Mouse (Mus musculus) MEL (cell line): ENCODE measurements around the gene Lrrc23. TPM values are rescaled to one million over a fixed set of nuclear protein-coding genes. Genes with fewer than 3 reads are reported as not detected.
A peak's percentile ranks its signal among the peaks of the same experiment; 100 is the strongest.
"Not testable (repeated sequence)": the region's sequence is repeated elsewhere in the genome, so short reads cannot be mapped to it uniquely, and the experiment has no call there.

Source experiments
- DNase-seq: peaks from one replicate; pipeline ENCODE4 v3.0.0; 2011; ENCODE audit warnings: low read depth, low spot score
- H3K27ac ChIP-seq: 2 replicates; pipeline ENCODE4 v1.5.1; 2012; ENCODE audit warnings: low read depth, mild to moderate bottlenecking, control low read depth, low read length, moderate library complexity; ENCODE audit not compliant: control insufficient read depth
- H3K27me3 ChIP-seq, 2 experiments: fragments of 150-350 bp in 1 of 2; sonication (generic) in 1 of 2; 2 replicates each; pipeline ENCODE4 v1.6.1; 2012; ENCODE audit warnings: low read length in 2 of 2, mild to moderate bottlenecking in 2 of 2, improper control_type of control experiment in 1 of 2, moderate library complexity in 1 of 2; ENCODE audit not compliant: insufficient read depth in 2 of 2, control insufficient read depth in 1 of 2
- H3K36me3 ChIP-seq, 2 experiments: 2 replicates each; pipeline ENCODE4 v1.6.1; 2012 to 2014; ENCODE audit warnings: low read length in 2 of 2, improper control_type of control experiment in 1 of 2, inconsistent platforms in 1 of 2, mild to moderate bottlenecking in 1 of 2; ENCODE audit not compliant: insufficient read depth in 2 of 2, control insufficient read depth in 1 of 2
- H3K4me1 ChIP-seq, 2 experiments: fragments of 150-350 bp in 1 of 2; sonication (generic) in 1 of 2; 2 replicates each; pipeline ENCODE4 v1.6.1; 2012; ENCODE audit warnings: low read length in 2 of 2, improper control_type of control experiment in 1 of 2, mild to moderate bottlenecking in 1 of 2; ENCODE audit not compliant: insufficient read depth in 2 of 2, control insufficient read depth in 1 of 2
- H3K4me3 ChIP-seq, 2 experiments: fragments of 150-350 bp in 1 of 2; sonication (generic) in 1 of 2; 2 replicates each; pipeline ENCODE4 v1.5.1; 2012; ENCODE audit warnings: low read depth in 2 of 2, low read length in 2 of 2, mild to moderate bottlenecking in 2 of 2, moderate library complexity in 2 of 2, control low read depth in 1 of 2, improper control_type of control experiment in 1 of 2; ENCODE audit not compliant: control insufficient read depth in 1 of 2, insufficient read depth in 1 of 2
- H3K79me2 ChIP-seq: 2 replicates; pipeline ENCODE4 v1.6.1; 2012; ENCODE audit warnings: mild to moderate bottlenecking, low read length, moderate library complexity; ENCODE audit not compliant: control insufficient read depth, poor library complexity, insufficient read depth
- H3K9ac ChIP-seq: 2 replicates; pipeline ENCODE4 v1.6.1; 2012; ENCODE audit warnings: low read depth, mild to moderate bottlenecking, control low read depth, low read length, moderate library complexity; ENCODE audit not compliant: control insufficient read depth, poor library complexity, severe bottlenecking
- H3K9me3 ChIP-seq: fragments of 150-350 bp; sonication (generic); replicated peaks from 2 replicates; pipeline ENCODE4 v1.6.1; 2012; ENCODE audit warnings: mild to moderate bottlenecking, low read length, improper control_type of control experiment, moderate library complexity; ENCODE audit not compliant: insufficient read depth
- CHD1 ChIP-seq: IDR thresholded peaks from 2 replicates; pipeline ENCODE4 v1.6.1; 2012; ENCODE audit warnings: low read depth, mild to moderate bottlenecking, inconsistent platforms, low read length, improper control_type of control experiment
- CHD2 ChIP-seq: IDR thresholded peaks from 2 replicates; pipeline ENCODE4 v1.6.1; 2011; ENCODE audit warnings: low read length, improper control_type of control experiment
- E2F4 ChIP-seq: IDR thresholded peaks from 2 replicates; pipeline ENCODE4 v1.6.1; 2011; ENCODE audit warnings: low read depth, low read length, improper control_type of control experiment, borderline replicate concordance
- EP300 ChIP-seq, 2 experiments: IDR thresholded peaks; 2 replicates each; pipeline ENCODE4 v1.6.1; 2011; ENCODE audit warnings: improper control_type of control experiment in 2 of 2, low read length in 2 of 2, low read depth in 1 of 2, mild to moderate bottlenecking in 1 of 2
- ETS1 ChIP-seq: IDR thresholded peaks from 2 replicates; pipeline ENCODE4 v1.6.1; 2012; ENCODE audit warnings: low read depth, mild to moderate bottlenecking, inconsistent platforms, low read length, improper control_type of control experiment, moderate library complexity
- GABPA ChIP-seq: IDR thresholded peaks from 2 replicates; pipeline ENCODE4 v1.6.1; 2012; ENCODE audit warnings: low read depth, mild to moderate bottlenecking, inconsistent platforms, low read length, improper control_type of control experiment, moderate library complexity
- GATA1 ChIP-seq: IDR thresholded peaks from 2 replicates; pipeline ENCODE4 v1.6.1; 2011; ENCODE audit warnings: low read depth, low read length, improper control_type of control experiment
- JUND ChIP-seq: IDR thresholded peaks from 2 replicates; pipeline ENCODE4 v1.6.1; 2011; ENCODE audit warnings: low read depth, mild to moderate bottlenecking, improper control_type of control experiment, low read length
- MAFK ChIP-seq: IDR thresholded peaks from 2 replicates; pipeline ENCODE4 v1.6.1; 2011; ENCODE audit warnings: low read depth, mild to moderate bottlenecking, low read length, improper control_type of control experiment, borderline replicate concordance
- MAZ ChIP-seq: IDR thresholded peaks from 2 replicates; pipeline ENCODE4 v1.6.1; 2012; ENCODE audit warnings: low read depth, mild to moderate bottlenecking, inconsistent platforms, low read length, improper control_type of control experiment
- MEF2A ChIP-seq: IDR thresholded peaks from 2 replicates; pipeline ENCODE4 v1.6.1; 2014; ENCODE audit warnings: low read depth, mild to moderate bottlenecking, inconsistent platforms, low read length, improper control_type of control experiment; ENCODE audit not compliant: poor library complexity, insufficient replicate concordance, severe bottlenecking; ENCODE audit errors: extremely low read depth
- MXI1 ChIP-seq: IDR thresholded peaks from 2 replicates; pipeline ENCODE4 v1.6.1; 2011; ENCODE audit warnings: mild to moderate bottlenecking, low read depth, low read length, improper control_type of control experiment
- MYC ChIP-seq: IDR thresholded peaks from 2 replicates; pipeline ENCODE4 v1.6.1; 2011; ENCODE audit warnings: low read depth, mild to moderate bottlenecking, low read length, improper control_type of control experiment, moderate library complexity
- NELFE ChIP-seq: IDR thresholded peaks from 2 replicates; pipeline ENCODE4 v1.6.1; 2011; ENCODE audit warnings: low read depth, low read length, improper control_type of control experiment
- POLR2A ChIP-seq, 2 experiments: IDR thresholded peaks; 2 replicates each; pipeline ENCODE4 v1.6.1; 2011 to 2012; ENCODE audit warnings: low read length in 2 of 2, mild to moderate bottlenecking in 2 of 2, control low read depth in 1 of 2, improper control_type of control experiment in 1 of 2, low read depth in 1 of 2, moderate library complexity in 1 of 2; ENCODE audit not compliant: control insufficient read depth in 1 of 2, insufficient read depth in 1 of 2, poor library complexity in 1 of 2
- POLR2AphosphoS2 ChIP-seq: IDR thresholded peaks from 2 replicates; pipeline ENCODE4 v1.6.1; 2011; ENCODE audit warnings: low read length, improper control_type of control experiment
- POLR2AphosphoS5 ChIP-seq: IDR thresholded peaks from 2 replicates; pipeline ENCODE4 v1.6.1; 2012; ENCODE audit warnings: low read depth, borderline replicate concordance, mild to moderate bottlenecking, inconsistent platforms, low read length, moderate library complexity, mixed read lengths
- RAD21 ChIP-seq: IDR thresholded peaks from 2 replicates; pipeline ENCODE4 v1.6.1; 2011; ENCODE audit warnings: mild to moderate bottlenecking, low read depth, low read length, improper control_type of control experiment
- RCOR1 ChIP-seq: IDR thresholded peaks from 2 replicates; pipeline ENCODE4 v1.6.1; 2012; ENCODE audit warnings: low read depth, mild to moderate bottlenecking, inconsistent platforms, low read length, improper control_type of control experiment
- SIN3A ChIP-seq: IDR thresholded peaks from 2 replicates; pipeline ENCODE4 v1.6.1; 2012; ENCODE audit warnings: low read length, improper control_type of control experiment, inconsistent platforms
- TBP ChIP-seq: IDR thresholded peaks from 2 replicates; pipeline ENCODE4 v1.8.0; 2011; ENCODE audit warnings: low read depth, low read length, improper control_type of control experiment
- TCF12 ChIP-seq: IDR thresholded peaks from 2 replicates; pipeline ENCODE4 v1.6.1; 2014; ENCODE audit warnings: low read depth, mild to moderate bottlenecking, inconsistent platforms, low read length, improper control_type of control experiment, moderate library complexity
- USF1 ChIP-seq: IDR thresholded peaks from 2 replicates; pipeline ENCODE4 v1.6.1; 2014; ENCODE audit warnings: low read depth, mild to moderate bottlenecking, inconsistent platforms, low read length, improper control_type of control experiment, moderate library complexity
- USF2 ChIP-seq, 2 experiments: IDR thresholded peaks; 2 replicates each; pipeline ENCODE4 v1.6.1; 2011 to 2012; ENCODE audit warnings: improper control_type of control experiment in 2 of 2, low read length in 2 of 2, borderline replicate concordance in 1 of 2, inconsistent platforms in 1 of 2, low read depth in 1 of 2, mild to moderate bottlenecking in 1 of 2; ENCODE audit not compliant: insufficient read depth in 1 of 2
- ZC3H11A ChIP-seq: IDR thresholded peaks from 2 replicates; pipeline ENCODE4 v1.6.1; 2012; ENCODE audit warnings: low read depth, mild to moderate bottlenecking, inconsistent platforms, low read length, improper control_type of control experiment
- ZMIZ1 ChIP-seq: IDR thresholded peaks from 2 replicates; pipeline ENCODE4 v1.6.1; 2012; ENCODE audit warnings: low read depth, mild to moderate bottlenecking, inconsistent platforms, low read length, improper control_type of control experiment, moderate library complexity
- polyA plus RNA-seq, 2 experiments: library from polyadenylated mRNA; stranded (reverse) in 1 of 2; unstranded in 1 of 2; fragments of >175 nt in 1 of 2; fragments of >200 nt in 1 of 2; gene quantifications; 2 replicates each; pipeline versions ENCODE4 v1.2.1 to v1.2.4; 2012; ENCODE audit warnings: low replicate concordance in 2 of 2, low read depth in 1 of 2; ENCODE audit not compliant: insufficient read length in 2 of 2, insufficient read depth in 1 of 2, missing spikeins in 1 of 2
- total RNA-seq: library from RNA; depleted of rRNA; stranded (reverse); fragments of 300-350 nt; gene quantifications from 2 replicates; pipeline ENCODE4 v1.2.3, GENCODE M21; 2012

The Lrrc23 gene
- total and polyA plus RNA-seq, 3 experiments = 0.11 TPM; not detected in 2

DNA sequence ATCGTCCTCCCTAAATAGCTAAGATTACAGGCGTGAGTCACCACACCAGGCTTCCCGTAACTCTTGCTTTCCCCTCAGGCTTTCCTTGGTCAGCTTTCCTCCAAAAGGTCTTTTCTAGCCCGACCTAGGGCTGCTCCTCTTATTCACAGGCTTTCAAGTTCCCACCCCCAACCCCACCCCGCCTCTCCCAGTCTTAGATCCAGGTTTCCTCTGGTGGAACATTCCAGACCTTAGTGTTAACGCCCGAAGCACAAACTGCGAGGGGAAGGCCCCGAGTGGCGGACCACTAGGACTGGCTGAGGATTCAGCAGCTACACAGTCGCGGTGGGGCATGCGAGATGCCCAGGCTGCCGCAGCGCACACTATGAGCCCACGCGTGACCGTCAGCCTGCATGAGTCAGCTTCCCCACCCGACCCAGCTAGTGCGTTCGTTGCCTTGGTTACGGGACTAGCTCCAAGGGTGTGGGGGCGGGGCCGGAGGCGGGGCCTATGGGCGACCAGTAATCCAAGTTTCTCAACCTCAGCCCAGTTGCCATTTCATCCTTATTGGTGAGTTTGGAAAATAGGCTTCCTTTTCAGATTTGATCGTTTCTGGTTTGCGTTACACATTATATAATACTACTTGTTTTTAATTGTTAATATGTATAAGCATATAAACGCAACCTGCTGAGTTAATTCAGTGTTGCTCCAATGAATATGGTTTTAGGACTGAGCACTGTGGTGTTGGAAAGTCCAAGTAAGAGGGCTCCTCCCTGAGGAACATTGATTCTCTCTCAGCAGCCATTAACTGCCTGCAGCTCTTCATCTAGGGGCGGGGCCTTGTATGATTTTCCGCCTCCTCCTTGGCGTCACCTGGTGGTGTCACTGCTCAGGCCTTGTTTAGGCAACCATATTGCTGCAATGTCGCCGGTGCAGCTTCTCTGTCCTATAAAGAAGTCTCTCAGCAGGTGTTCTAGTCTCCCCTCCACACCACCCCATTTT, 26.1 kb upstream of the Lrrc23 start (continued):
- TF ChIP-seq POLR2A (IDR thresholded peaks at IDR 0.05; ENCODE audit: control insufficient read depth in 1 of 2, insufficient read depth in 1 of 2, low read depth in 1 of 2, low read length in 2 of 2, poor library complexity in 1 of 2) (peak in 1 of 2 experiments; percentile 57; a peak in 2 of 4 replicates), NELFE (peak; percentile 45), RCOR1 (0 out of 2 replicates have a peak, but pooled peaks have one; percentile 5), ETS1 (peak; percentile 49), MAFK (no peak), JUND (no peak), MAZ (no peak; the same call in 1 of the 2 replicates), GATA1 (no peak), TCF12 (no peak), EP300 (IDR thresholded peaks at IDR 0.05; ENCODE audit: low read depth in 1 of 2, low read length in 2 of 2) (no peak), POLR2AphosphoS5 (no peak), CHD1 (no peak), GABPA (no peak), USF2 (IDR thresholded peaks at IDR 0.05; ENCODE audit: borderline replicate concordance in 1 of 2, insufficient read depth in 1 of 2, low read depth in 1 of 2, low read length in 2 of 2) (no peak), RAD21 (no peak), SIN3A (peak; percentile 67), MYC (0 out of 2 replicates have a peak, but pooled peaks have one; percentile 31), ZC3H11A (no peak), POLR2AphosphoS2 (peak; percentile 74; the same call in 1 of the 2 replicates)

DNA sequence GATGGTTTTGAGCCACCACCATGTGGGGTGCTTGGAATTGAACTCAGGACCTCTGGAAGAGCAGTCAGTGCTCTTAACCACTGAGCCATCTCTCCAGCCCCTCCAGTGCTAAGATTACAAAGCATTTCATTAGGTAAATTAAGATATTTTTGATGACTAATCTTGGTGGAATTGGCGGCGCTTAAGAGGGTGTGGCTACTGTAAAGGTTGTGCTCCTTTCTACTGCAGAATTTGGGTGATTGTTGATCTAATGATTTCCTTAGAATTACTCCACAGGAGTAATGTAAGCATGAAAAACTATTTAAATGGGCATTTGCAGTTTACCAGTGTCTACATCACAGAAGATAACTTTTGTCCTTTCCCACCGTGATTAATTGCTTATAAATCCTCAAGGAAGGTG, 24.8 kb upstream of the Lrrc23 start:
- peaks cover 0 to 22% of the 10 kb centered on the region in 2 experiments; a peak in 2 of 4 replicates for H3K4me1 ChIP-seq
- DNase-seq = peak; percentile 67
- H3K27ac ChIP-seq = peak overlapping the region; percentile 92; the same call in 1 of the 2 replicates
- H3K9ac ChIP-seq = peak overlapping the region; percentile 8; the same call in 1 of the 2 replicates
- H3K9me3 ChIP-seq = no peaks in the 10 kb centered on the region
- TF ChIP-seq USF1 = no peak
- TF ChIP-seq ZMIZ1 = no peak
- no peak for TF ChIP-seq E2F4
- no peak for TF ChIP-seq CHD2
- TF ChIP-seq MEF2A = no peak
- TF ChIP-seq MXI1 = no peak
- TF ChIP-seq TBP = peak; percentile 95
- TF ChIP-seq EP300 (IDR thresholded peaks at IDR 0.05; ENCODE audit: low read depth in 1 of 2, low read length in 2 of 2) = no peak
- no peaks in the 10 kb centered on the region for H3K27me3 ChIP-seq
- peaks cover 2% of the 10 kb centered on the region; the same call in 1 of the 2 replicates for H3K79me2 ChIP-seq
- H3K36me3 ChIP-seq = peaks cover 0 to 9% of the 10 kb centered on the region in 2 experiments; a peak in 2 of 4 replicates
- H3K4me3 ChIP-seq = peak overlapping the region in 1 of 2 experiments; percentile 61; a peak in 1 of 4 replicates

DNA sequence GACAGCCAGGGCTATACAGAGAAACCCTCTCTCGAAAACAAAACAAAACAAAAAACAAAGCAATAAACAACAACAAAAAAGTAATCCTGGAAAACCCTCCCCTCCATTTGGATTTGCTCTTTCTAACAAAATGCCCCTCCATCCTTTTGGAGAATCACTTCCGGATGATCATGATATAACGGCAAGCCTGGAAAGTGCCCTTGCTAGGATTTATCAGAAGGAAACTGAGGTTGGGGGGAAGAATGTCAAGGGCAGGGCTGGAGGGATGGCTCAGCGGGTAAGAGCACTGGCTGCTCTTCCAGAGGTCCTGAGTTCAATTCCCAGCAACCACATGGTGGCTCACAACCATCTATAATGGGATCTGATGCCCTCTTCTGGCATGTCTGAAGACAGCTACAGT, 24.2 kb upstream of the Lrrc23 start:
- H3K9ac ChIP-seq, H3K36me3 ChIP-seq, H3K27ac ChIP-seq, H3K4me3 ChIP-seq, DNase-seq, H3K27me3 ChIP-seq, H3K9me3 ChIP-seq, H3K79me2 ChIP-seq: not testable (repeated sequence)
- H3K4me1 ChIP-seq = peaks cover 0 to 22% of the 10 kb centered on the region in 2 experiments; a peak in 2 of 4 replicates
